Mouse (Mus musculus): ENCODE measurements around the gene Hoxb8. TPM values are rescaled to one million over a fixed set of nuclear protein-coding genes. Genes with fewer than 3 reads are reported as not detected.
A peak's percentile ranks its signal among the peaks of the same experiment; 100 is the strongest.

Hoxb8 gene
- polyA plus RNA-seq, 1 experiment from 2014 or later, result 0.30 TPM

DNA sequence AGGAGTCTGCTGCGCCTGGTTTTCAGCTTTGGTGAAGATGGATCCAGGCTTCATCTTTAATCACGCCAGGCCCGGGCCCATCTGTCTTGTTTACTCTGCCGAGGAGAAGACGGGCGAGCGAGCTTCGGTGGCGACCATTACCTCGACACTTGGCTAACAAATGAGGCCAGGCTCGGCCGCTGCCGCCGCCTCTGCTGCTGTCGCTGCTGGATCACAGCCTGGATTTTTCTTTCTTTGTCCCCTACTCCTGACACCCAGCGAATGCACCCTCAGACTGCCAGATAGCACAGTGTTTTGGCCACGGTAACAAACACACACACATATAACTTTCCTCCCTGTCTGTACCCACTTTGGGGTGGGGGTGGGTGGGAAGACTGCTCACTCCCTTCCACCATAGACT, 39.0 kb downstream of the Hoxb8 start:
- 6% methylated on average over 17 of the region's 17 CpGs for WGBS
- Histone ChIP-seq H3K27ac (peak overlapping the region; percentile 89; the same call in 1 of the 2 replicates), H3K4me1 (peaks cover 25% of the 10 kb centered on the region), H3K4me3 (peak overlapping the region; percentile 71), H3K9me3 (no peaks in the 10 kb centered on the region), H3K27me3 (ENCODE audit: insufficient read depth, poor library complexity, severe bottlenecking) (peaks cover 99% of the 10 kb centered on the region), H3K36me3 (no peaks in the 10 kb centered on the region)
- DNase-seq (ENCODE audit: low spot score), result no peak

DNA sequence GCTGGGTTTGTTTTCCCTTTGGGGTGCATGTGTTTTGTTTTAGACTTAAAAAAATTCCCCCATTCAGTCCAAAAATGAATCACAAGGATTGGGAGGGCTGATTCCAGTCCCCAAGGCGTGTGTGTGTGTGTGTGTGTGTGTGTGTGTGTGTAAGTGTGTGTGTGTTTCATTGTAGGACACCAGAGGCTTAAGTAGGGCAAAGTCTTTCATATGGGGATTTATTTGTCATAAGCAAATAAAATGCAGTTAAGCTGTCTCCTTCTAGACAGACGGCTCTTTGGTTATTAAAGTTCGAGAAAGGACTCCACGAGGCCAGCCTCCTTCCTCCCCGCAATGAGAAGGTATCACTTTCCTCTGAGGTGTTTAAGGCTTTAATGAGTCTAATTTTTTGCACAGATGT, 40.1 kb downstream of the Hoxb8 start:
- Histone ChIP-seq H3K9me3 (no peaks in the 10 kb centered on the region), H3K27ac (no peak overlapping the region), H3K4me3 (peak overlapping the region; percentile 4; the same call in 1 of the 2 replicates), H3K4me1 (peaks cover 31% of the 10 kb centered on the region), H3K36me3 (no peaks in the 10 kb centered on the region), H3K27me3 (ENCODE audit: insufficient read depth, poor library complexity, severe bottlenecking) (peaks cover 99% of the 10 kb centered on the region)
- 29% methylated on average over 5 of the region's 5 CpGs for WGBS
- DNase-seq (ENCODE audit: low spot score), result no peak

DNA sequence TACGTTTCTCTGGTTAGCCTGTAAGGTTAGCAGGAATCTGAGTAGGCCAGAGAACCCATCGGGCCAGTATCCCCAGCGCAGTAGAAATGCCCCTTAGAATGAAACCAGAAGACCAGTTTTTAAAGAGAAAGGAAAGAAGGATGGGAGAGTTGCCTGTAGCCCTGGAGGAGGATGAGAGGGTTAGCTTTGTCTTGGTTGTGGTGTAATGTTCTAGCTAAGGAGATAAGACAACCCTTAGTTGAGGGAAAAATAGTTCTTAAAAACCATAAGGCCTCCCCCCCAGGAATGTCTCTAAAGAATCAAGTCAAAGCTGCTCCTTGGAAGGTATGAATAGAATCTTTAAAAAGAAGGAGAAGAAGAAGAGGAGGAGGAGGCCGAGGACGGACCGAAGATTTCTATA, 41.0 kb downstream of the Hoxb8 start:
- Histone ChIP-seq H3K4me3 (no peak overlapping the region), H3K36me3 (no peaks in the 10 kb centered on the region), H3K9me3 (no peaks in the 10 kb centered on the region), H3K27me3 (ENCODE audit: insufficient read depth, poor library complexity, severe bottlenecking) (peaks cover 99% of the 10 kb centered on the region), H3K4me1 (peaks cover 31% of the 10 kb centered on the region), H3K27ac (peak overlapping the region; percentile 47; the same call in 1 of the 2 replicates)
- no peak for DNase-seq (ENCODE audit: low spot score)
- 14% methylated on average over 6 of the region's 6 CpGs for WGBS

DNA sequence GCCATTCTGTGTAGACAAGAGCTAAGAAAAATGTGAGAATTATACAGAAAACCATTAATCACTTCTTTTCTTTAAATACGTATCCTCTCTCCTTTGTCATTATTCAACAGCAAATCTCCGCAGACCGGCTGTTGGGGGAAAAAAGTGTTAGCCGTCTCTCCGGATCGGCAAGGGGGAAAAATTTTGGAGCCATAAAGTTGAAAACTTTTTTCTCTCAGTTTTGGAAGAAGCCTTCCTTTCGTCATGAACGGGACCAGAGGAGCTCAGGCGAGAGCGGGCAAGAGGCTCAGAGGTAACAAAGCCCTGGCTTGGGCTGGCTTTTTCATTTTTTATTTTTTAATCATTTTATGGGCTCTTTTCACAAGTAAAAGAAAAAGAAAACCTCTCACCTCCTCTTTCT, 41.4 kb downstream of the Hoxb8 start, which contains the start of gene Hoxb3:
Hoxb3 (plus strand) TSS at position 173 of the 400 bp plus-strand sequence.
- peaks cover 99% of the 10 kb centered on the region for H3K27me3 ChIP-seq (ENCODE audit: insufficient read depth, poor library complexity, severe bottlenecking)
- peak within 1 kb of the TSS; percentile 59; the same call in 1 of the 2 replicates for H3K27ac ChIP-seq
- H3K36me3 ChIP-seq, result no peaks in the 10 kb centered on the region
- no peaks in the 10 kb centered on the region for H3K9me3 ChIP-seq
- H3K4me1 ChIP-seq, result peaks cover 28% of the 10 kb centered on the region
- DNase-seq (ENCODE audit: low spot score), result no peak
- H3K4me3 ChIP-seq, result peak within 1 kb of the TSS; percentile 29; the same call in 1 of the 2 replicates
- 16% methylated on average over 10 of the region's 10 CpGs for WGBS

DNA sequence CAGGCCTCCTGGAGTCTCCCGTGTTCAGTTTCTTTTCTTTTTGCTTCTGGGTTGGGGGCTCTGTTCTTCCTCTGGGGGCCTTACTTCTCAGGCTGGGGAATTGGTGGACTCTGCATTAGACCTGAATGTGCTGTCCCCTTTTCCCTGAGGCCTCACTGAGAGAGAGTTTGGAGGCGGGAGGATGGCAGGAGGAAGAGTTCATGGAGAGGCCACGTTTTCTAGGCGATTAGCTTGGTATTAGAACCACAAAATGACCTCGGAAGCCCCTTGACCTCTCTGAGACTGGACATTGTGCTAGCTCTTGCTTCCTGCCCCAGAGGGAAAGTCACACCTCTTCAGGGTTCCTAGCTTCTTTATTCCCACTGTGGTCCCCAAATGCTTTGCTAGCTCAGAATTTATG, 42.4 kb downstream of the Hoxb8 start:
- no peaks in the 10 kb centered on the region for H3K36me3 ChIP-seq
- no peak for DNase-seq (ENCODE audit: low spot score)
- H3K4me3 ChIP-seq, result peak overlapping the region; percentile 29; the same call in 1 of the 2 replicates
- WGBS, result 4% methylated on average over 5 of the region's 5 CpGs
- H3K27ac ChIP-seq, result peak overlapping the region; percentile 59; the same call in 1 of the 2 replicates
- H3K4me1 ChIP-seq, result peaks cover 21% of the 10 kb centered on the region
- H3K9me3 ChIP-seq, result no peaks in the 10 kb centered on the region
- peaks cover 100% of the 10 kb centered on the region for H3K27me3 ChIP-seq (ENCODE audit: insufficient read depth, poor library complexity, severe bottlenecking)

DNA sequence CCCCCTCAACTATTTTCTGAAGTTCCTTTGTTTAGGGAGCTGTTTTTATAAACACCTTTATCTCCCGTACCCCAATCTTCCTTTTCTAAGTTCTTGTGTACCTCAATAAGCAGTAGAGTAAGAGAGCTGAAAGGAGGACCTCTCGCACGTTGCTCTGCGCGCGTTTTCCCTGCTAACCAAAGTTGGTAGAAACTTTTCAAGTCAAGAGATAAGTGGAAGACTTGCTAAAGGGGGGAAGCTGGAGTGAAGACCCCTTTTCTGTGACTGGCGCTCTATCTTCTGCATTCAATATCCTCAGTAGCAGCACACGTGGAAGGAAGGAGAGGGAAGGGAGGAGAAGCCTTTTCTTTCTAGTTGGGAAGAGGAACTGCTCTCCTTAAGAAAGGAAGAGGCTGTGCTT, 43.3 kb downstream of the Hoxb8 start:
- peak overlapping the region; percentile 77 for H3K27ac ChIP-seq
- no peaks in the 10 kb centered on the region for H3K9me3 ChIP-seq
- WGBS, result 9% methylated on average over 8 of the region's 8 CpGs
- H3K4me3 ChIP-seq, result no peak overlapping the region
- peaks cover 100% of the 10 kb centered on the region for H3K27me3 ChIP-seq (ENCODE audit: insufficient read depth, poor library complexity, severe bottlenecking)
- no peaks in the 10 kb centered on the region for H3K36me3 ChIP-seq
- H3K4me1 ChIP-seq, result peaks cover 14% of the 10 kb centered on the region
- no peak for DNase-seq (ENCODE audit: low spot score)

DNA sequence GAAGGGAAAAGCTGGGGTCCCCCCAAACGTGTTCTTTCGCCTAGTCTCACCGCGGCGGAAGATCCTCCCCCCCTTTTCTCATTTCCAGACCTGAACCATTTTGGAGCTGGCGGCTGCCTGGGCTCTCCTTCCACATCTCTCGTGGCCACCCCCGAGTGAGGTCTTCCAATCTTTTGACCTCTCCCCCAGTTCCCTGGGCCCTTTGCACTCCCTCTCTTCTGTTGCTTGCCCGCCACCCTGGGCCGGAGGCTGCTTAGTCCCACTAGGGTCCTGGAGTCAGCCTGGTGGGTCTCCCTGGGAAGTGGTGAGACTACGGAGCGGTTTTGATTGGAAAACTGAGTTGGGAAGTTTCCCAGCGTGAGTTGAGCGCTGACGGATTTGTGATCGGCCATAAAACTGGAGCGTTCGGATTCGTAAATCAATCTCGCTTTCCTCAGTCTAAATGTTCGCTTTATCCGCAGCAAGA, 44.1 kb downstream of the Hoxb8 start:
- peaks cover 12% of the 10 kb centered on the region; the same call in 1 of the 2 replicates for H3K4me1 ChIP-seq
- H3K4me3 ChIP-seq, result peak overlapping the region; percentile 39
- peak overlapping the region; percentile 77 for H3K27ac ChIP-seq
- WGBS, result 4% methylated on average over 22 of the region's 22 CpGs
- H3K27me3 ChIP-seq (ENCODE audit: insufficient read depth, poor library complexity, severe bottlenecking), result peaks cover 100% of the 10 kb centered on the region
- DNase-seq (ENCODE audit: low spot score), result no peak
- H3K36me3 ChIP-seq, result no peaks in the 10 kb centered on the region
- H3K9me3 ChIP-seq, result no peaks in the 10 kb centered on the region

DNA sequence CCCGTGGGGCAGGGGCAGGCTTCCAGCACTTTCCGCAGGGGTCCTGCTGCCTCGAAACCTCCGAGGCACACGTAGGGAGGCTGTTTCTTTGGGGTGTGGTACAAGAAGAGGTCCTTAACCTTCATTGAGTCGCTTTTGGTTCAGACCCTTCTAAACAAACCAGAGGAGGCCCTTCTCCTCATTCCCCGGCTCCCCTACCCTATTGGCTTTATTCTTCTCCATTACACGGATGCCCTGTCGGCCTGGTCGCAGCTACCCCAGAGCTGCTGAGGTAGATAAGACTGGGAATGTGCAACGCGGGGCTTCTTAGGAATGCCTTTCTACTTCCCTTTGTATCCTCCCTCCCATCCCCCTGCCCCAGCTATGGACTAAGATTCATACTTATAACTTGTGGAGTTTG, 45.0 kb downstream of the Hoxb8 start:
- Histone ChIP-seq H3K27ac (peak overlapping the region; percentile 77), H3K9me3 (no peaks in the 10 kb centered on the region), H3K27me3 (ENCODE audit: insufficient read depth, poor library complexity, severe bottlenecking) (peaks cover 100% of the 10 kb centered on the region), H3K4me1 (peaks cover 12% of the 10 kb centered on the region; the same call in 1 of the 2 replicates), H3K4me3 (peak overlapping the region; percentile 39), H3K36me3 (no peaks in the 10 kb centered on the region)
- no peak for DNase-seq (ENCODE audit: low spot score)
- 3% methylated on average over 12 of the region's 12 CpGs for WGBS

DNA sequence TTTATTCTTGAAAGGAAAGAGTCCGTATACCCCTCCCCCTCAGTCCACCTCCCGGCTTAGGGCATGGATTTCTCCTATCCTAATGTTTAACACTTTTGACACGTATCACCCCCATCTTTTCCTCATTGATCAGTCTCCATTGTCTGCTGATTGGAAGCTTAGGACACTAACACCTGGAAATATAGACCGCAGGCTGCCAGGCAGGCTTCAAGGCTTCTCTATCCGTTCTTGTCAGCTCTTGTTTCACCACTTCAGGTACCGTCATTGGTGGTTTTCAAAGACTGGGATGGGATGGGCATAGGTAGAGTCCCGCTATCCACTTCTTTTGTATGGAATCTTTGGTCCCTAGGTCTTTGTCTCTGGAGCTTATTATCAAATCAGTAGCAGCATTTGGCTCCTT, 45.4 kb downstream of the Hoxb8 start:
- WGBS, result 4% methylated on average over 7 of the region's 7 CpGs

DNA sequence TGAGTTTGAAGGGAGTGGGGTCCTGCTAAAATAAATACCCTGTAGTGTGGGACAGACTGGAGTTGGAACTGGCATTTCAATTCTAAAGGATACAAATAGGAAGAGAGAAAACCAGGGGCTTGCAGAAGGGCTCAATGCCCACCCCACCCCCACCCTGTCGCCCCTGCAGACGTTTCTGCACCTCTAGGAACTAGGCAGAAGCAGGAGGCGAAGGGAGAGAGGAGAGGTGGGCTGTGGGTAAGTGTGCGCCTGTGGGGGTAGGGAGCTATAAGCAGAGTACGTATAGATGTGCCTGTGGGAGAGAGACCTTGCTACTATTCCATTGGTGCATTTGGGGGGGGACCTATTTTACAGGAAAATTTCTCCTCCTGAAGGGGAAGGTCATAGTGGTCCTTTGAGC, 46.0 kb downstream of the Hoxb8 start:
- Histone ChIP-seq H3K4me3 (no peak overlapping the region), H3K27me3 (ENCODE audit: insufficient read depth, poor library complexity, severe bottlenecking) (peaks cover 100% of the 10 kb centered on the region), H3K9me3 (no peaks in the 10 kb centered on the region), H3K27ac (0 out of 2 replicates have a peak overlapping the region, but pooled peaks have one; percentile 49), H3K36me3 (no peaks in the 10 kb centered on the region), H3K4me1 (peaks cover 20% of the 10 kb centered on the region)
- DNase-seq (ENCODE audit: low spot score), result no peak
- WGBS, result 9% methylated on average over 5 of the region's 5 CpGs

More for the DNA sequence above, 45.4 kb downstream of the Hoxb8 start:
- Histone ChIP-seq H3K4me1 (peaks cover 14% of the 10 kb centered on the region; the same call in 1 of the 2 replicates), H3K27ac (no peak overlapping the region), H3K4me3 (no peak overlapping the region), H3K9me3 (no peaks in the 10 kb centered on the region), H3K36me3 (no peaks in the 10 kb centered on the region), H3K27me3 (ENCODE audit: insufficient read depth, poor library complexity, severe bottlenecking) (peaks cover 100% of the 10 kb centered on the region)
- DNase-seq (ENCODE audit: low spot score), result no peak

DNA sequence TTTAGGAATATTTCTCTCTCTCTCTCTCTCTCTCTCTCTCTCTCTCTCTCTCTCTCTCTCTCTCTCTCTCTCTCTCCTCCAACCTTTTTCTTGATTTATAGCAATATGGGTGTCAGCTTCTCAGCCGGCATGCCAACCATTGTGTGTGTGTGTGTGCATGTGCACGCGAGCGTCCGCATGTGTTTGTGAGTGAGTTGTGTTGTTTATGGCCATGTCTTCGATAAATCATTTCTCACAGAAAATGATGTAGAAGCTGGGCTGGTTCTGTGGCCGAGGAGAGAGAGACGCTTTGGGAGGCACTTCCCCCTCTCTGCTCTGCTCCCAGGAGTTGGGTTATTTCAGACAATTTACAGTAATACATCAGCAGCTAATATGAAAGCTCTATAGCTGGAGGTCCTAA, 46.9 kb downstream of the Hoxb8 start:
- no peaks in the 10 kb centered on the region for H3K36me3 ChIP-seq
- H3K27ac ChIP-seq, result no peak overlapping the region
- peaks cover 26% of the 10 kb centered on the region for H3K4me1 ChIP-seq
- peaks cover 100% of the 10 kb centered on the region for H3K27me3 ChIP-seq (ENCODE audit: insufficient read depth, poor library complexity, severe bottlenecking)
- H3K4me3 ChIP-seq, result no peak overlapping the region
- 11% methylated on average over 8 of the region's 8 CpGs for WGBS
- DNase-seq (ENCODE audit: low spot score), result no peak
- H3K9me3 ChIP-seq, result no peaks in the 10 kb centered on the region

DNA sequence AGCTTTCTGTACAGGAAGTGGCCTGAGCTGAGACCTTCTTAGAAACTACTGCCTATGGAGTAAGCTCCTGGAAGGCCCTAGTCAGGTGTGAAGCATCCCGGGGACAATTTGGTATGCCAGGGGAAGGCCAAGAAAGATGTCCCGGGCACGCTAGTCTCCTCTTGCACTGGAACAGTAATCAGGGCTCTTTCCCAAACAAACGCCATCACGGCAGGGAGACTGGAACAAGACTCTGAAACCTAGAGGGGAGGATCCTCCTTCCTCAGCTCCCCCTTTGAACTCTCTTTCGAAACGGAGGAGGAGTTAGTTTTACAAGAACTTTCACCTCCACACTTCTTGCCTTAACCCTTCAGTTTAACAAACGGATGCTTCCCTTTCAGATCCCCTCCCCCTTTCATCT, 50.4 kb downstream of the Hoxb8 start:
- Histone ChIP-seq H3K4me3 (peak overlapping the region; percentile 59), H3K27ac (peak overlapping the region; percentile 89), H3K9me3 (no peaks in the 10 kb centered on the region), H3K27me3 (ENCODE audit: insufficient read depth, poor library complexity, severe bottlenecking) (peaks cover 100% of the 10 kb centered on the region), H3K4me1 (peaks cover 20% of the 10 kb centered on the region), H3K36me3 (no peaks in the 10 kb centered on the region)
- DNase-seq (ENCODE audit: low spot score), result no peak
- 3% methylated on average over 8 of the region's 8 CpGs for WGBS

DNA sequence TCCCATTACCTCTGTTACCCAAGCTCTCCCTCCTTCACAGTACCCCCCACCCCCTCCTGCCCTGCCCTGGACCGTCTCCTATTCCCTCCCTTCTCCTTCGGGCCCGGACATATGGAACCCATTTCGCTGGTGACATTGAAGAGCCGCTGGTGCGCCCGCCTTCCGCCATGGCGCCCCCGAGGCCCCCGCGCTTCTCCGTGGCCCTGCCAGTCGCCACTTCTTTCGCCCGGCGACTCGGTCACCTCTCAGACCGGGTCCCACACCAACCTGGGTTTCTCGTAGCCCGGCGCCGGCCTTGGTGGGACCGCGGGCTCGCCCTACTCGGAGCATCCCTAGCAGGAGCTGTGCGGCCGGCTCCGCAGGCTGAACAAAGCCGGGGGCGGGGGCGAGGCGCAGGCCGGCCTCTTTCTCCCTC, 50.9 kb downstream of the Hoxb8 start:
- DNase-seq (ENCODE audit: low spot score), result no peak
- H3K4me1 ChIP-seq, result peaks cover 20% of the 10 kb centered on the region

More for the DNA sequence above, 50.9 kb downstream of the Hoxb8 start:
- H3K4me3 ChIP-seq, result peak overlapping the region; percentile 59
- H3K27me3 ChIP-seq (ENCODE audit: insufficient read depth, poor library complexity, severe bottlenecking), result peaks cover 100% of the 10 kb centered on the region
- no peaks in the 10 kb centered on the region for H3K9me3 ChIP-seq
- 2% methylated on average over 30 of the region's 35 CpGs for WGBS
- H3K27ac ChIP-seq, result peak overlapping the region; percentile 89
- no peaks in the 10 kb centered on the region for H3K36me3 ChIP-seq
